Mouse (Mus musculus) hindbrain, embryonic 15.5 days (tissue): Measurements from ENCODE around the gene Ccdc175. TPM values are rescaled to one million over a fixed set of nuclear protein-coding genes. Genes with fewer than 3 reads are reported as not detected.

Experiments
- ATAC-seq: fragments of 200-750 bp; cut with Nextera tagmentation; 2 replicates; pipeline ENCODE4 v1.8.0; 2017; ENCODE audit warnings: low read depth, moderate number of reproducible peaks, moderate TSS enrichment; ENCODE audit not compliant: low FRiP score
- H3K27ac ChIP-seq: fragments of 300-500 bp; sonication (generic); replicated peaks from 2 replicates; pipeline ENCODE4 v1.5.1; 2015; ENCODE audit warnings: mild to moderate bottlenecking, inconsistent platforms
- H3K27me3 ChIP-seq: fragments of 300-500 bp; sonication (generic); 2 replicates; pipeline ENCODE4 v1.6.1; 2015; ENCODE audit warnings: control low read depth, inconsistent platforms
- H3K36me3 ChIP-seq: fragments of 300-500 bp; sonication (generic); 2 replicates; pipeline ENCODE4 v1.6.1; 2015; ENCODE audit warnings: control low read depth, inconsistent platforms
- H3K4me1 ChIP-seq: fragments of 300-500 bp; sonication (generic); replicated peaks from 2 replicates; pipeline ENCODE4 v1.6.1; 2015; ENCODE audit warnings: control low read depth, inconsistent platforms
- H3K4me2 ChIP-seq: fragments of 300-500 bp; sonication (generic); 2 replicates; pipeline ENCODE4 v1.6.1; 2015; ENCODE audit warnings: moderate library complexity, mild to moderate bottlenecking, inconsistent platforms
- H3K4me3 ChIP-seq: fragments of 300-500 bp; sonication (generic); 2 replicates; pipeline ENCODE4 v1.5.1; 2015; ENCODE audit warnings: mild to moderate bottlenecking, inconsistent platforms
- H3K9ac ChIP-seq: fragments of 300-500 bp; sonication (generic); 2 replicates; pipeline ENCODE4 v1.6.1; 2015; ENCODE audit warnings: inconsistent platforms
- H3K9me3 ChIP-seq: fragments of 300-500 bp; sonication (generic); 2 replicates; pipeline ENCODE4 v1.6.1; 2016; ENCODE audit warnings: control low read depth, inconsistent platforms
- WGBS: fragments of 180-500 bp; shearing (Covaris S2); methylation state at CpG from one replicate; pipeline ENCODE4 v1.1.7; 2015; 5-methylcytosine and 5-hydroxymethylcytosine counted together
- polyA plus RNA-seq: library from polyadenylated mRNA; unstranded; fragments of >200 nt; fragmentation: Nextera tagmentation; extraction: Ambion mirVana; gene quantifications from 2 replicates; pipeline ENCODE4 v1.2.1, GENCODE M21; 2015

Gene Ccdc175
- polyA plus RNA-seq: 0.12 TPM in 1 of 2 replicates, not detected in the other

DNA sequence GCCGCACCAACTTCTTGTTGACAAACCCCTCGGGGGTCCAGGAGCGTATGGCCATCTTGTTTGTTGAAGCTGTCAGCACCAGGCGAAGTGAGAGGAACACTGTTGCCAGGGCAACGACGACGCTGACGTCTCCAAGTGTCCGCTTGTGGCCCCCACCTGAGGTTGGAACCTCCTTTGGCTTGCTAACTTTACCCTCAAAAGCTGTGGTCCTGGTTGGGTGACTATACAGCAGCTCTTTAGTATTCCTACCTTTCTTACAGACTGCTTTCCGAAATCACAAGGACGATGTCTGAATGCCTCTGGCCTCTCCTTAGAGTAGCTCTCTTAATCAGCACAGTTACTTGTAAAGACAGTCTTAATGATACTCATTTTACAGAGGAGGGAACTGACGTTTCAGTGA, at the start of gene Ccdc175:
TSS of gene Ccdc175 (minus strand) at position 101 of the 400 bp plus-strand sequence.
- Histone ChIP-seq H3K9ac (no peak within 1 kb of the TSS), H3K4me2 (no peak within 1 kb of the TSS), H3K27me3 (no peaks in the 10 kb centered on the region), H3K9me3 (no peaks in the 10 kb centered on the region), H3K4me1 (no peaks in the 10 kb centered on the region), H3K36me3 (no peaks in the 10 kb centered on the region), H3K4me3 (no peak within 1 kb of the TSS), H3K27ac (no peak within 1 kb of the TSS)
- 77% methylated on average over 12 of the region's 12 CpGs for WGBS
- ATAC-seq: no peak

- 54% methylated on average over 3 of the region's 3 CpGs for WGBS
- H3K27ac ChIP-seq: peak overlapping the region; percentile 98
- H3K4me3 ChIP-seq: peak overlapping the region; percentile 72
- peak overlapping the region; percentile 99 for H3K9ac ChIP-seq
- no peaks in the 10 kb centered on the region for H3K9me3 ChIP-seq
- H3K4me1 ChIP-seq: peaks cover 71% of the 10 kb centered on the region
- ATAC-seq: no peak
- H3K36me3 ChIP-seq: no peaks in the 10 kb centered on the region
- H3K27me3 ChIP-seq: no peaks in the 10 kb centered on the region
- H3K4me2 ChIP-seq: peak overlapping the region; percentile 74
Measured at GRCm38 (mm10) chr12:72234151-72234550, 49.3 kb upstream of the Ccdc175 start.

DNA sequence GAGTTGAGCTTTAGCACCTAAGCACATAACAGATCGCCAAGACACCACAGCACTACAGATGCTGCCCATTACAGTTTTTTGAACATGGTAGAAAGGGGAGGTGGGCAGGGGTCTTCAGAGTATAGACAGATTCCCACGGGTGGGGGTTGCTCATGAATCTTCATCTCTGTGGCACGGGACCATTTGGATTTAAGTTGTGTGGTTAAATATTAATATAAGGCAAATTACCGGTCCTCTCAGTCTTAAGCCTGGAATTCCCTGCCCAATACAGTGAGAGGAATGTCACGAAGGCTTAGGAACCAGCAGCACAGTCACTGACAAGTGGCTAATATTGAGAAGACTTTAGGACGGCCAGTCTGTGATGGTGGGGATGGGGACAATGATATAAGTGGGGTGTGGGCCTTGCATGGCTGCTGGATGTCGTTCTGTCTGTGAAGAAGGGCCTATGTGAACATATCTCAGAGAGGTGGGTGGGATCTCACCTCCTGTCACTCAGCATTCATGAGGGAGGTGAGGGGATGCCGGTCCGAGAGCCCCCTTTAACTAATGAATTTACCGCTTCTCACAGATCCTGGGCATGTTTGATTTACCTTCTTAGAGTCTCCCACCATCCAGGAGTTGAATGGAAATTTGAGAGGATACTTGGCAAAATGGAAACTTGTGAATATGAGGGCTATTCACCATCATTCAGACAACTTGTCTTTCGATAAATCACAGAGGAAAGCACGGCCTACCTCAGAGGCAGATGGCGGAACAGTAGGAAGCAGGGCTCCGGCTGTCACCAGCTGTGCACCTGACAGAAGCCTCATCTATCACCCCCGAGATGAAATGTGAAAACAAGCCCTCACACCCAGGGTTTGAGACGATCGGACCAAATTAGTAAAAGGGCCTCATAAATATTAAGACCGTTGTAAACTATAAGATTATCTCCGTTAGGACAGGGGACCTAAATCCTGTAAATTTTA, 48.3 kb upstream of the Ccdc175 start:
- Histone ChIP-seq H3K9ac (peak overlapping the region; percentile 99), H3K36me3 (no peaks in the 10 kb centered on the region), H3K4me2 (peak overlapping the region; percentile 74), H3K27me3 (no peaks in the 10 kb centered on the region), H3K4me1 (peaks cover 70% of the 10 kb centered on the region), H3K9me3 (no peaks in the 10 kb centered on the region), H3K4me3 (peak overlapping the region; percentile 72), H3K27ac (peak overlapping the region; percentile 98)
- ATAC-seq: no peak
- 43% methylated on average over 19 of the region's 19 CpGs for WGBS

- ATAC-seq: no peak
- H3K4me2 ChIP-seq: peak overlapping the region; percentile 74
- H3K4me1 ChIP-seq: peaks cover 70% of the 10 kb centered on the region
- WGBS: 49% methylated on average over 3 of the region's 3 CpGs
- peak overlapping the region; percentile 99 for H3K9ac ChIP-seq
- 0 out of 2 replicates have a peak overlapping the region, but pooled peaks have one; percentile 21 for H3K27ac ChIP-seq
- peak overlapping the region; percentile 72 for H3K4me3 ChIP-seq
- H3K27me3 ChIP-seq: no peaks in the 10 kb centered on the region
- H3K36me3 ChIP-seq: no peaks in the 10 kb centered on the region; the same call in 1 of the 2 replicates
- H3K9me3 ChIP-seq: no peaks in the 10 kb centered on the region
Measured at GRCm38 (mm10) chr12:72232176-72232575, 47.3 kb upstream of the Ccdc175 start.

GRCm38 (mm10) chr12:72229451-72230196, 44.8 kb upstream of the Ccdc175 start:
- no peaks in the 10 kb centered on the region for H3K9me3 ChIP-seq
- H3K4me2 ChIP-seq: peak overlapping the region; percentile 16
- ATAC-seq: no peak
- H3K4me1 ChIP-seq: peaks cover 83% of the 10 kb centered on the region
- H3K27ac ChIP-seq: peak overlapping the region; percentile 12; the same call in 1 of the 2 replicates
- no peak overlapping the region for H3K9ac ChIP-seq
- WGBS: 61% methylated on average over 8 of the region's 8 CpGs
- no peak overlapping the region for H3K4me3 ChIP-seq
- H3K36me3 ChIP-seq: no peaks in the 10 kb centered on the region; the same call in 1 of the 2 replicates
- no peaks in the 10 kb centered on the region for H3K27me3 ChIP-seq

DNA sequence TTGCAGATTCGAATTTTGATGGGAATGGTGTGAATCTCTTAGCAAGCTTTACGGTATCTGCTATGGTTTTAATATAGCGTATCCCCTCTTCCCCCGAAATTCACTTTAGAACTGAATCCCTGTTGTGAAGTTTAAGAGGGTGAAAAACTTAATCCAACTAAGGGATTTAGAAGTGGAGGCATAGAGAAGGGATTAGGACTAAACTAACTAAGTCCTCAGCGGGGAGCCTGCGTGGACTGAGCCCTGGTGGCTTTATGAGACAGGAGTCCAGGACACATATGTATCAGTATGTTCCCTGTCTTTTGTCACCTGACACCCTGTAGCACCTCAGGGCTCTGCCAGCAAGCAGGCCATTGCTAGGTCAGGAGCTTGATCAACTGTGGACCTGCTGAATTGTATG, 42.9 kb upstream of the Ccdc175 start:
- Histone ChIP-seq H3K9me3 (no peaks in the 10 kb centered on the region), H3K4me1 (peaks cover 69% of the 10 kb centered on the region)
- 85% methylated on average over 6 of the region's 6 CpGs for WGBS

GRCm38 (mm10) chr12:72225371-72225770, 40.5 kb upstream of the Ccdc175 start:
- Histone ChIP-seq H3K9me3 (no peaks in the 10 kb centered on the region), H3K36me3 (peaks cover 31% of the 10 kb centered on the region), H3K27me3 (no peaks in the 10 kb centered on the region), H3K4me1 (peaks cover 47% of the 10 kb centered on the region), H3K27ac (no peak overlapping the region), H3K4me2 (no peak overlapping the region), H3K4me3 (no peak overlapping the region), H3K9ac (no peak overlapping the region)
- WGBS: 86% methylated on average over 3 of the region's 3 CpGs
- no peak for ATAC-seq

More for the DNA sequence above, 42.9 kb upstream of the Ccdc175 start:
- Histone ChIP-seq H3K27ac (no peak overlapping the region), H3K9ac (no peak overlapping the region), H3K27me3 (no peaks in the 10 kb centered on the region), H3K4me3 (no peak overlapping the region), H3K36me3 (peaks cover 9% of the 10 kb centered on the region), H3K4me2 (no peak overlapping the region)
- no peak for ATAC-seq

DNA sequence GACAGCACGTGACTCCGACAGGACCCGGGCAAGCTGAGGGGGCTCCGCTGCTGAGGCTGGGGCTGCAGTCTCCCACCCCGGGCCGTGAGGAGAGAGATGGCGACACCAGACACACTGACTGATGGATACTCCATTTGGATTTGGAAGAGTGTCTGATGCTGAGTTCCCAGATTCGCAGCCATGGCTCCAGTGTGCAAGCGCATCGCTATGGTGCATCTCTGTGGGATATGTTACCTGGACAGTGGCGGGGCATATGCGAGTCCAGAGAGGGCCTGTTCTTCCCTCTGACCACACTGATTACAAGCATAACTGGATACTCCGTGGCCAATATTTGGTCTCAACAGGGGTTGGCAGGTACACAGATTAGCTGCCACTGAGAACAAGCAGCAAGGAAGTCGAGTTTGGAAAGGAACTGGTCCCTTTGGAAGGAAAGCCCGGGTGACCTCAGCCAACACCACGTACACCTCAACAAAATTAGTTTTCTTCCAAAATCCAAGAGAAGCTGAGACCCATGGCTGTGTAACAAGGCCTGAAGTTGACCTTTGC, 38.8 kb upstream of the Ccdc175 start:
- Histone ChIP-seq H3K4me1 (peaks cover 31% of the 10 kb centered on the region), H3K36me3 (peaks cover 48% of the 10 kb centered on the region), H3K9me3 (no peaks in the 10 kb centered on the region), H3K27ac (no peak overlapping the region), H3K27me3 (no peaks in the 10 kb centered on the region), H3K4me2 (no peak overlapping the region), H3K4me3 (no peak overlapping the region), H3K9ac (no peak overlapping the region)
- WGBS: 89% methylated on average over 16 of the region's 16 CpGs
- no peak for ATAC-seq

DNA sequence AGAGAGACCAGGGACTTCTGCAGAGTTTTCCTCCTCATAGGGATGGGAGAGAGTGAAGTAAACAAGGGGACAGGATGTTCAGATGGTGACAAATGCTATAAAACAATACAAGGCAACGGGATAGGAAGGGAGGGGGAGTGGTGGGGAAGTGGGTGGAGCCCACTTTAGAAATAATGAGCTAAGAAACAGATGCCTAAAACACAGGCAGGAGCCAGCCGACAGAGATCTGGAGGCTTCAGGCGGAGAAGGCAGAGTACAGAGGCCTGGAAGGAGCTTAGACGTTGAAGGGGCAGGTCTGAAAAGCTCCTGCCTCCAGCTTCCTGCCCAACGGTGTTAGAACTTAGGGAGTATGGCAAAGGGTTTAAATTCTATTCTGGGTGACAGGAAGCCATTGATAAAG, 28.7 kb upstream of the Ccdc175 start:
- Histone ChIP-seq H3K4me2 (no peak overlapping the region), H3K9me3 (no peaks in the 10 kb centered on the region), H3K9ac (no peak overlapping the region), H3K27ac (no peak overlapping the region), H3K27me3 (no peaks in the 10 kb centered on the region), H3K36me3 (peaks cover 91% of the 10 kb centered on the region), H3K4me3 (no peak overlapping the region), H3K4me1 (no peaks in the 10 kb centered on the region)
- no peak for ATAC-seq
- 53% methylated on average over 5 of the region's 5 CpGs for WGBS

GRCm38 (mm10) chr12:72200828-72201227, 16.0 kb upstream of the Ccdc175 start:
- no peak for ATAC-seq

DNA sequence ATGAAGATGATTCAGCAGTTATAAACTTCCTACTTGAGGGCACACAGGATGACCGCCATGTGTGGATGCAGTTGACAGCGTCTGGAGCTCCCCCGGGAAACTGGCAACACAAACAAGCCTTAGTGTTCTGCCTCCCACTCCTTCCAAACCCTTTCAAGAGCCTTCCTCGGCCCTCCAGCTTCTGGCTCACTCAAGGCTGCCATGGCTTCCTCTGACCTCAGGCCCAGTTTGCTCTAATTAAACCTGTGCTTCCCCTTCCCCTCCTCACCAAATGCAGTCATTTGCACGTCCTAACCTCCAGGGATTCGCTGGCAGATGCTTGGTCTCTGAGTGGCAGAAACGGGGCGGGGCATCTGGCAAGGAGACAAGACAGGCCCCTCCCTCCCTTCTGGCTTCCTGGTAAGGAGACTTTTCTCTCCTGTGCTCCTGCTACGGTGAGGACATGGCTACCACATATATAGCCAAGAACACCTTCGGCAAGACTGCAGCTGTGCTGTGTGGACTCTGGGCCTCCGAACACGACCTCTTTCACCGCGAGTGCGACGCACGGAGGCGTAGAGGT, 13.2 kb upstream of the Ccdc175 start:
- 48% methylated on average over 18 of the region's 18 CpGs for WGBS
- peak; percentile 61 for ATAC-seq
- Histone ChIP-seq H3K27me3 (no peaks in the 10 kb centered on the region), H3K4me3 (no peak overlapping the region), H3K4me1 (peaks cover 10% of the 10 kb centered on the region), H3K9me3 (no peaks in the 10 kb centered on the region), H3K9ac (no peak overlapping the region), H3K27ac (no peak overlapping the region), H3K4me2 (peak overlapping the region; percentile 13; the same call in 1 of the 2 replicates), H3K36me3 (no peaks in the 10 kb centered on the region)

More at GRCm38 (mm10) chr12:72200828-72201227, 16.0 kb upstream of the Ccdc175 start:
- peaks cover 10% of the 10 kb centered on the region for H3K4me1 ChIP-seq
- WGBS: 95% methylated on average over 3 of the region's 3 CpGs
- no peaks in the 10 kb centered on the region for H3K36me3 ChIP-seq
- no peak overlapping the region for H3K27ac ChIP-seq
- H3K9me3 ChIP-seq: no peaks in the 10 kb centered on the region
- H3K27me3 ChIP-seq: no peaks in the 10 kb centered on the region
- no peak overlapping the region for H3K4me3 ChIP-seq
- no peak overlapping the region for H3K9ac ChIP-seq
- H3K4me2 ChIP-seq: no peak overlapping the region
